Mouse (Mus musculus) hindbrain, embryonic 13.5 days (tissue): Measurements from ENCODE around the gene Dennd2d. TPM values are rescaled to one million over a fixed set of nuclear protein-coding genes. Genes with fewer than 3 reads are reported as not detected.

Experiments
- ATAC-seq: fragments of 200-750 bp; cut with Nextera tagmentation; 2 replicates; pipeline ENCODE4 v1.8.0; 2017; ENCODE audit warnings: moderate TSS enrichment; ENCODE audit not compliant: low FRiP score
- H3K27ac ChIP-seq: fragments of 300-500 bp; sonication (generic); 2 replicates; pipeline ENCODE4 v1.5.1; 2015; ENCODE audit warnings: inconsistent platforms, mild to moderate bottlenecking, moderate library complexity
- H3K27me3 ChIP-seq: fragments of 300-500 bp; sonication (generic); 2 replicates; pipeline ENCODE4 v1.6.1; 2015; ENCODE audit warnings: mild to moderate bottlenecking, inconsistent platforms
- H3K36me3 ChIP-seq: fragments of 300-500 bp; sonication (generic); 2 replicates; pipeline ENCODE4 v1.6.1; 2015; ENCODE audit warnings: mild to moderate bottlenecking, inconsistent platforms
- H3K4me1 ChIP-seq: fragments of 300-500 bp; sonication (generic); replicated peaks from 2 replicates; pipeline ENCODE4 v1.6.1; 2015; ENCODE audit warnings: inconsistent platforms
- H3K4me2 ChIP-seq: fragments of 300-500 bp; sonication (generic); 2 replicates; pipeline ENCODE4 v1.6.1; 2015; ENCODE audit warnings: inconsistent platforms, mild to moderate bottlenecking, moderate library complexity
- H3K4me3 ChIP-seq: fragments of 300-500 bp; sonication (generic); 2 replicates; pipeline ENCODE4 v1.5.1; 2015; ENCODE audit warnings: mild to moderate bottlenecking, inconsistent platforms
- H3K9ac ChIP-seq: fragments of 300-500 bp; sonication (generic); 2 replicates; pipeline ENCODE4 v1.6.1; 2015; ENCODE audit warnings: mild to moderate bottlenecking, inconsistent platforms
- H3K9me3 ChIP-seq: fragments of 300-500 bp; sonication (generic); 2 replicates; pipeline ENCODE4 v1.6.1; 2016; ENCODE audit warnings: inconsistent platforms
- WGBS: fragments of 180-500 bp; shearing (Covaris S2); methylation state at CpG from one replicate; pipeline ENCODE4 v1.1.7; 2015; 5-methylcytosine and 5-hydroxymethylcytosine counted together
- polyA plus RNA-seq: library from polyadenylated mRNA; unstranded; fragments of >200 nt; fragmentation: Nextera tagmentation; extraction: Ambion mirVana; gene quantifications from 2 replicates; pipeline ENCODE4 v1.2.1, GENCODE M21; 2015

Dennd2d gene
- polyA plus RNA-seq: 0.17 and 0.57 TPM in 2 replicates

DNA sequence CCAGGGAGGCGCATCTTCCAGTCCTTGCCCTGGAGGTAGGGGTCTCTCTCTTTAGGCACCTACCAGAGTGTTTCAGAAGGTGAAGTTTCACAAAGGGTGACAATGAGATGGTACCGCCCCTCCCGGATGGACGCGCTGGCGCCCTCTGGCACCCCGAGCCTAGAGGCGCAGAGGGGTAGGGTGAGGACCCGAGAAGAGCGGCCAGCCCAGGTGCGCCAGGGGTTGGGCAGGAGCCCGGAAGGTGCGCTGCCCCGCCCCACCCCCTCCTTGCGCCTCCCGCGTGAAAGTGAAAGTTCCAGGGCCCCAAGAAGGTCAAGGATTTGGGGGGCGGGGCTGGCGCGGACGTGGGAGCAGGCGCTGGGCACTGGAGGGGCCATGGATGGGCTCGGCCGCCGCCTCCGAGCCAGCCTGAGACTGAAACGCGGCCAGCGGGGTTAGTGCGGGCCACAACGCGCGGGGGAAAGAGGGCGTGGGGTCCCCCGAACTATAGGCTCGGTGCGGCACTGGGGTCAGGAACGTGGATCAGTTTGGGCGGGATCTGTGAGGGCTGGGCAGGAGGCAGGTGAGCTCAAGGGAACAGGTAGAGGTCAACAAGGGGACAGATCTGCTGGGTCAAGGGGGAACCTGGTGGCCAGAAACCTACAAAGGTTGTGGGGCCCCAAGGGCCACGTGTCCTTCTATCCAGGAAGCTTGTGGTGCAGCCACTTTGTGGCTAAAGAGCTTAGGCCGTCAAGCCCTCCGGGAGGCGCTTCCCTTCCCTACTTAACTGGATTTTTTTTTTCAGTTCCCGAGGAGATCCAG is at the start of gene Dennd2d:
TSS of gene Dennd2d (plus strand) at position 125 of the 801 bp plus-strand sequence.
- Histone ChIP-seq H3K27ac (no peak within 1 kb of the TSS), H3K27me3 (peaks cover 19% of the 10 kb centered on the region; the same call in 1 of the 2 replicates), H3K9me3 (no peaks in the 10 kb centered on the region), H3K4me1 (peaks cover 11% of the 10 kb centered on the region), H3K9ac (peak within 1 kb of the TSS; percentile 75), H3K4me2 (peak within 1 kb of the TSS; percentile 95), H3K36me3 (no peaks in the 10 kb centered on the region), H3K4me3 (peak within 1 kb of the TSS; percentile 54)
- peak; percentile 75 for ATAC-seq
- WGBS: 3% methylated on average over 44 of the region's 44 CpGs

DNA sequence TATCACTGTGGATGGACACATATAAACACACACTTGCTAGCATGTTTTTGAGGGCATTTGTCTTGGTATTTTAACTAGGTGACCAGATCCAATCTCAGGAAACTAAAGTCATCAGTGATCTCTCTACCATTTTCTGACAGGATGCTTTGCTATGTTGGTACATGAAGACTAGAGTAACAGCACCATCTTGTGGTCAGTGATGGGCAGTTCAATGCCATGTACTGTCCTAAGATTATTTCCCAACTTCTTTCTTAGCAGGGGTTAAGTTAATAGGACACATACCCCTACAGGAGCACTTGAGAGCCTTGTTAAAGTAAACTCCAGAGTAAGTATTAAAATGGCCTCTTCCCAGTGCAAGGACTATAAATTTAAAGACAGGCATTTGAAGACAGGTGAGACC is 33.6 kb upstream of the Dennd2d start:
- H3K4me3 ChIP-seq: no peak overlapping the region
- H3K4me2 ChIP-seq: no peak overlapping the region
- peak; percentile 88 for ATAC-seq
- H3K27ac ChIP-seq: no peak overlapping the region
- H3K9ac ChIP-seq: no peak overlapping the region
- no peaks in the 10 kb centered on the region for H3K4me1 ChIP-seq
- H3K27me3 ChIP-seq: no peaks in the 10 kb centered on the region
- no peaks in the 10 kb centered on the region for H3K9me3 ChIP-seq
- H3K36me3 ChIP-seq: no peaks in the 10 kb centered on the region

DNA sequence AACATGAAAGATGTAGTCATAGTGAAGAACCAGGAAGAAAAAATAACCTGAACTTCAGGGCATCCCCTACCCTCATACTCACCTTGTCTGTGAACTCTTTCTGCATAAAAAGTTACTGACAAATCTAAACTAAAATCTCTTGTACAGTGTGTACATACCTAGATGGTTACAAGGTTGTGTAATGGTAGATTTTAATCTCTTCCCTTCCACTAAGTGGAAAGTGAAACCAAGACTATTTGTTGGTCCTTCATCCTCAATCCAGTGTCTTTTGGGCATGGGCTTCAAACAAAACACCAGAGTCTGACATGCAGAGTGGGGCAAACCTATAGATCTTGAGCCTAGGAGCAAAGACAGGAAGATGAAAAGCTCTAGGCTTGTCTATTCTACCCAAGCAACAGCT is 33.2 kb upstream of the Dennd2d start:
- ATAC-seq: no peak
- Histone ChIP-seq H3K9ac (no peak overlapping the region), H3K27me3 (no peaks in the 10 kb centered on the region)

DNA sequence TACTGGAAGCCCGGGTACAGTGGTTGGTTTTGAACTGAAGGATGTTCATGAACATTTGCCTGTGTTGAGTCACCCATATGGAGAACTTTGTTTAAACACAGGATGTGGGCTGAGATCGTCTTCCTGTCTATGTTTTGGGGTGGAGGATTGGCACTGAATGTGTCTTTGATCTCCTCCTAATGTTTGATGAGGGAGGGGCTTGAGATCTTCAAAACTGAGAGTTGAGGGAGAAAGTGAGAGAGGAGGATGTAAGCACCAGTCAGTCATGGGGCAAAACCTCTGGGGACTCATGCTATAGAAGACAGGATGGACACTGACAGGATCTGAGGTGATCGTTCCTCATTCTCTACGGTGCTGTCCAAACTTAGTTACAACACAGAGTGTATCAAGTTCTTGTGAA is 32.6 kb upstream of the Dennd2d start:
- WGBS: 80% methylated on average over 4 of the region's 4 CpGs
- H3K27me3 ChIP-seq: no peaks in the 10 kb centered on the region
- H3K4me2 ChIP-seq: no peak overlapping the region
- no peaks in the 10 kb centered on the region for H3K36me3 ChIP-seq
- no peak overlapping the region for H3K4me3 ChIP-seq
- no peaks in the 10 kb centered on the region for H3K4me1 ChIP-seq
- H3K27ac ChIP-seq: no peak overlapping the region
- ATAC-seq: no peak
- H3K9ac ChIP-seq: no peak overlapping the region
- no peaks in the 10 kb centered on the region for H3K9me3 ChIP-seq

More for the DNA sequence above, 33.2 kb upstream of the Dennd2d start:
- no peak overlapping the region for H3K4me3 ChIP-seq
- H3K27ac ChIP-seq: no peak overlapping the region
- H3K4me2 ChIP-seq: no peak overlapping the region
- no peaks in the 10 kb centered on the region for H3K9me3 ChIP-seq
- H3K36me3 ChIP-seq: no peaks in the 10 kb centered on the region
- H3K4me1 ChIP-seq: no peaks in the 10 kb centered on the region

DNA sequence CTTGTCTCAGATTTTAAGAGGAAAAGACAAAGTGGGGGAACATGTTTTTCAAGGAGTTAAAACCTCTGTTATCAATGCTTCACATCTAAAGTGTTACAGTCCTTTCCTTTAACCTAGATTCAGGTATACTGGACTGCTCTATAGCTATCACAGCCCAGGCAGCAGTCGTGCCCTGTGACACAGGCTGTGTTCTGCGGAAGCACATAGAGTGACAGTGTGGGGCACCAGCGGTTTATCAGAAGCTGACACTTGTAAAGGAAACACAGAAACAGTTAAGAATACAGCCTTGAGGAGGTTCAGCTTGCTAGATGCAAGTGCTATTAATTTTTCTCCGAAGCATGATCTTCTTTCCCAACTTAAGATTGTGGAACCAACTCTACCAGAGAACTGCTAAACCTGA is 29.6 kb upstream of the Dennd2d start:
- no peak for ATAC-seq
- no peaks in the 10 kb centered on the region for H3K4me1 ChIP-seq
- no peaks in the 10 kb centered on the region for H3K9me3 ChIP-seq
- 81% methylated on average over 4 of the region's 4 CpGs for WGBS
- H3K27ac ChIP-seq: no peak overlapping the region
- H3K4me3 ChIP-seq: no peak overlapping the region
- no peak overlapping the region for H3K4me2 ChIP-seq
- no peaks in the 10 kb centered on the region for H3K36me3 ChIP-seq
- H3K9ac ChIP-seq: no peak overlapping the region
- H3K27me3 ChIP-seq: no peaks in the 10 kb centered on the region

DNA sequence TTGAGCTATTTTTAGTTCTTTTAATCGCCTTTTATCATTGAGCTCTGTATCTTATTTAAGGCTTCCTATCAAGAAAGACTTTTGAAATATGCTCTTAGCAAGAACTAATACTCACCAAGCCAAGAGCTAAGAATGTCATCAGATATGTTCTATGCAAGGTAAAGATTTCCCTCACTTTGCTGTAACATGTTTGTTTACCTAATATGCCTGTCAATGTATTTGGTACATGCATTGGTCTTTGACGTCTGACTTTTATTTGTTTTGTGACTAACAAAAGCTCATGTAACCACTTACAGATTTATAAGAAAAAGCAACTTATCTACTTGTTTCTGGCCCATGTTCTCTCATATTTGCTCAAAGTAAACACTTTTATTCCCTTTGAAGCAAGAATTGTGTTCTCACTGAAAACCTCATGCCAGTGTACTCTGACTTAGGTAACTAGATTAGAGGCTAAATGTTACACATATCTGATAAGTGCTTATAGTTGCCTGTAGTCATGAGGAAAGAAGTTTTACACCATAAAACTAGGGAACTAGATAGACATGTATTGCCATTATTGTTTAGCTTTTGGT is 24.8 kb upstream of the Dennd2d start:
- H3K4me3 ChIP-seq: no peak overlapping the region
- WGBS: 89% methylated on average over 2 of the region's 2 CpGs
- no peaks in the 10 kb centered on the region for H3K36me3 ChIP-seq

DNA sequence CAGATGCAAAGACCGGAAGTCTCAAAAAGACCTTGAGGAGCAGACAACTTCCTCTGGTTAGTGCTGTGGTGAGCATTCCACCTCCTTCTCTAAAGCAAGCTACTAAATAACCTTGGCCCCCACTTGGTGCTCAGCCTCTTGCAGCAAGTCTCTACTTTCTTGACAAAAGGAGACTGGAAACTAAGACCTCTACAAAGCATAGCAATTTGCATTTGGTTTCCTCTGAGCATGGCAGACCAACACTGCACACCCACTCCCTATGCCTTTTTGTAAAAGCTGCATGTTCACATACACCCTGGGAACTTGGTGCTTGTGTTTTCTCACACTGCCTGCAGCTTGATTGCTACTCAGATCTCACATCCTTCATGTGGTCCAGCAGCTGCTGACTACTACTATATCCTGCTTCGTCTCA is 20.1 kb upstream of the Dennd2d start:
- H3K4me2 ChIP-seq: no peak overlapping the region
- H3K27ac ChIP-seq: no peak overlapping the region
- WGBS: 97% methylated on average over 2 of the region's 2 CpGs
- H3K9ac ChIP-seq: no peak overlapping the region
- H3K4me1 ChIP-seq: no peaks in the 10 kb centered on the region
- ATAC-seq: no peak
- H3K4me3 ChIP-seq: no peak overlapping the region
- H3K27me3 ChIP-seq: no peaks in the 10 kb centered on the region
- H3K9me3 ChIP-seq: no peaks in the 10 kb centered on the region
- no peaks in the 10 kb centered on the region for H3K36me3 ChIP-seq

More for the DNA sequence above, 24.8 kb upstream of the Dennd2d start:
- Histone ChIP-seq H3K9me3 (no peaks in the 10 kb centered on the region), H3K4me1 (no peaks in the 10 kb centered on the region), H3K27me3 (no peaks in the 10 kb centered on the region), H3K27ac (no peak overlapping the region), H3K9ac (no peak overlapping the region), H3K4me2 (no peak overlapping the region)
- no peak for ATAC-seq

DNA sequence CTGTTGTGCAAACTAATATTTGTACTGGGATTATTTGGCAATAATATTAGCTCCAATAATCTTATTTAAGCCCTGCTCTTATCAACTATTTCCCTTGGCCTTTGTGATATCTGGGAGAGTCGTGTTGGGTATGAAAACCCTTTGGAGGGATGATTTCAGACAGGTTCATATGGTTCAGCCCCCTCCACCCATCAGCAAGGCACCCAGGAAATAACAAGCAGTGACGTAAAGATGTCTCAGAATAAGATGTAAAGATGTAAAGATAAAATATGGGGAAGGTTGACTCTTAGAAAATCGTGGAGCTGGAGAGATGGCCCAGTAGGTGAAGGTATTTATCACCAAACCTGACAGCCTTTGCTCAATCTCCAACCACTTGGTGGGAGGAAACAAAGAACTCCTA is 19.7 kb upstream of the Dennd2d start:
- Histone ChIP-seq H3K27ac (no peak overlapping the region), H3K36me3 (no peaks in the 10 kb centered on the region), H3K27me3 (no peaks in the 10 kb centered on the region), H3K9me3 (no peaks in the 10 kb centered on the region), H3K4me2 (no peak overlapping the region), H3K9ac (no peak overlapping the region), H3K4me3 (no peak overlapping the region), H3K4me1 (no peaks in the 10 kb centered on the region)
- ATAC-seq: no peak
- WGBS: 65% methylated on average over 3 of the region's 3 CpGs

DNA sequence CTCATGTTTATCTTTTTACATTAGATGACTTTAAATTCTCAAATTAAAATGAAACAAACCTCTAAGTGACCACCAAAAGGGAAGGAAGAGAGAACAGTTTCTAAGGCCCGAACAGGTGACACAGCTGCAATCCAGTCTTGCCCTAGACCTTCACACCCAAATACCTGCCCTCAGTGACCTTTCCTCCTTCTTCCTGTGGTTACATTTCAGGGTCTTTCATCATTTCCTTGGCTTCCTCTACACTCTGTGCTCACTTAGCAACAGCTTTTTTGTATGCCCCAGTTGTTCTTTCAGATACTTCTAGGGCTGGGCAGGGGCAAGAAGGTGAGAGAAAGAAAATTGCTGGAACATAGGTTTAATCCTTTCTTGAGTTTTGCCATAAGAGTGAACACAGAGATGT is 17.5 kb upstream of the Dennd2d start:
- no peak for ATAC-seq
- Histone ChIP-seq H3K9ac (no peak overlapping the region), H3K27ac (no peak overlapping the region), H3K9me3 (no peaks in the 10 kb centered on the region), H3K4me3 (no peak overlapping the region), H3K4me2 (no peak overlapping the region), H3K36me3 (no peaks in the 10 kb centered on the region), H3K27me3 (no peaks in the 10 kb centered on the region), H3K4me1 (no peaks in the 10 kb centered on the region)
- 97% methylated on average over 1 of the region's 1 CpGs for WGBS

DNA sequence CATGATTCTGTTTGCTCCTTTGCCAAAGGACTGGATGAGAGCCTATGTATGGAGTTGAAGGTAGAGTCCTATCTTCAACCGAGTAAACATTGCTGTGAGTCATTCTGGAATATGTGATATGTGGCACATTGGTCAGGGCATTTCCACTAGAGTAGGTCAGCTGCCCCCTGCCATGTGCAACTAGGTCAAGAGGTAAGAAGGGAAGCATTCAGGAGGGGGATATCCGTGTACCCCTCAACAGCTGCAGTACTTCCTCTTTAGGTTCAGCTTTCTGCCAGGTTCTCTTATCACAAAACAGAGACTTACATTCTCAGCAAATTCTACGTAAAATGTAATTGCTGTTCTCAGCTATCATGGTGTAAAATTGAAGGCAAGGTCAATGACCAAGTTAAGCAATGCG is 8.0 kb upstream of the Dennd2d start:
- 84% methylated on average over 4 of the region's 4 CpGs for WGBS
- Histone ChIP-seq H3K4me3 (no peak overlapping the region), H3K36me3 (no peaks in the 10 kb centered on the region), H3K4me2 (no peak overlapping the region), H3K4me1 (no peaks in the 10 kb centered on the region), H3K9ac (no peak overlapping the region), H3K27me3 (no peaks in the 10 kb centered on the region), H3K27ac (no peak overlapping the region), H3K9me3 (no peaks in the 10 kb centered on the region)
- no peak for ATAC-seq

DNA sequence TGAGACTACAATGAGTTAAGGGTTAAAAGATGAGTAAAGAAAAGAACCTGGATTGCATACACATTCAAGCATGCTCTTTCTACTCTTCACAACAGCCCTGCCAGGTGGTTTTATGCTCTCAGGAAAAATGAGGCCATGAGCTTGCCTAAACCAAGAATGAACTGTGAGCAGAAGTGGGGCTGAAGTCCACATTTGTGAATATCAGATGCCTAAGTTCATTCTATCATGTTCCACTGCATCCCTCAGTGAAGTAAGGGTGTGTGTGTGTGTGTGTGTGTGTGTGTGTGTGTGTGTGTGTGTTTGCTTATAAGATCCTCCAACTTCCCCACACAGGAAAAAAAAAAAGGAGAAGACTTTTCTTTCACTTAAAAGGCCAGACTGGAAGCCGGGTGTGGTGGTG is 5.3 kb upstream of the Dennd2d start:
- 100% methylated on average over 1 of the region's 1 CpGs for WGBS
- H3K27ac ChIP-seq: no peak overlapping the region
- peaks cover 7% of the 10 kb centered on the region; the same call in 1 of the 2 replicates for H3K27me3 ChIP-seq

DNA sequence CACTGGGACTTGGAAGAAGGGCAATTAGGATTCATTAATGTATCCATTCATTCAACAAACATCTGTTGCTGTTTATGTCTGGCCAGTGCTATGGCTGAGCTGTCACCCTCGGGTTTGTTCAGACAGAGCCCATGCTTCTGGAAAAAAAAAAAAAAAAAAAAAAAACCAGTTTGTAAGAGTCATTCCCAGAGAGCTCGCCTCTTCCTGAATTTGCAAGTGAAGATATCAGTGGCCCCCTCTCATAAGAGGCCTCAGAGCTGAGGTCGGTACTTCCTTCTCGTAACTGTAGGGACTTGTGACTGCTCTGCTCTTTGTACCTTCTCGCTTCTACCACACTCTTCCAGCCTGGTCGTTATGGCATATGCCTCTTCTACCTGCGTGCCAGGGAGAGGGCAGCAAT is 1.1 kb downstream of the Dennd2d start:
- H3K36me3 ChIP-seq: no peaks in the 10 kb centered on the region
- no peak for ATAC-seq
- no peak overlapping the region for H3K4me2 ChIP-seq
- H3K4me1 ChIP-seq: peaks cover 11% of the 10 kb centered on the region
- no peak overlapping the region for H3K27ac ChIP-seq
- peaks cover 19% of the 10 kb centered on the region; the same call in 1 of the 2 replicates for H3K27me3 ChIP-seq
- no peak overlapping the region for H3K9ac ChIP-seq
- no peaks in the 10 kb centered on the region for H3K9me3 ChIP-seq
- WGBS: 73% methylated on average over 7 of the region's 7 CpGs
- H3K4me3 ChIP-seq: no peak overlapping the region

More for the DNA sequence above, 5.3 kb upstream of the Dennd2d start:
- Histone ChIP-seq H3K4me2 (no peak overlapping the region), H3K4me3 (no peak overlapping the region), H3K9me3 (no peaks in the 10 kb centered on the region), H3K36me3 (no peaks in the 10 kb centered on the region), H3K4me1 (no peaks in the 10 kb centered on the region), H3K9ac (no peak overlapping the region)
- ATAC-seq: no peak
